Mouse (Mus musculus) left cerebral cortex, postnatal 10 days (tissue): ENCODE data around the gene Hdac4. TPM values are rescaled to one million over a fixed set of nuclear protein-coding genes. Genes with fewer than 3 reads are reported as not detected.

Experiments
- DNase-seq, 2 experiments: peaks; one replicate each; pipeline ENCODE4 v3.0.0; 2021 to 2022; ENCODE audit warnings: low spot score in 2 of 2, mixed read lengths in 1 of 2; ENCODE audit errors: extremely low spot score in 1 of 2
- intact Hi-C: fragments of 180-260 bp; cut with DNase I; formaldehyde crosslinking; loops from one replicate; pipeline ENCODE4 v1.15.1; 2025
- total RNA-seq, 2 experiments: library from RNA; stranded (reverse); gene quantifications; 2 replicates each; pipeline ENCODE4 v1.2.3; 2021

The Hdac4 gene
- total RNA-seq, 2 experiments from 2014 or later: 98.1 to 98.7 TPM

- DNase-seq: peak in 1 of 2 experiments; percentile 21
- intact Hi-C loops: no loop called here
Observed at GRCm38 (mm10) chr1:92086277-92086813, 109.2 kb downstream of the Hdac4 start.

DNA sequence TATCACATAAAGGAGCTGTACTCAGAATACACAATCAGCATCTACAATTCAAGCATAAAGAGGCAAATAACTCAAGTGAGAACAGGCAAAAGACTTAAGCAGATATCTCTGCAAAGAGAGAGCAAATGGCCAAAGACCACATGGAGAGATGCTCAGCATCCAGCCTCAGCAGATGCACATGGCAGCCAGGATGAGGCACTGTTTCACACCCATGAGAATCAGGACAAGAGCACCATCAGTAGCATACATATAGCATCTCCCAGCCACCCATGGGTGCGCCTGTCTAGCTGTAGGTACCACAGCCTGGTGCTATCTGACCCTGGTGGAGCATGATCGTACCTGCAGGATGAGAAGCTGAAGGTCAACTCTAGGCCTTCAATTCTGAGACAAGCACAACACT is 110.8 kb downstream of the Hdac4 start:
- intact Hi-C loops: no loop called here

DNA sequence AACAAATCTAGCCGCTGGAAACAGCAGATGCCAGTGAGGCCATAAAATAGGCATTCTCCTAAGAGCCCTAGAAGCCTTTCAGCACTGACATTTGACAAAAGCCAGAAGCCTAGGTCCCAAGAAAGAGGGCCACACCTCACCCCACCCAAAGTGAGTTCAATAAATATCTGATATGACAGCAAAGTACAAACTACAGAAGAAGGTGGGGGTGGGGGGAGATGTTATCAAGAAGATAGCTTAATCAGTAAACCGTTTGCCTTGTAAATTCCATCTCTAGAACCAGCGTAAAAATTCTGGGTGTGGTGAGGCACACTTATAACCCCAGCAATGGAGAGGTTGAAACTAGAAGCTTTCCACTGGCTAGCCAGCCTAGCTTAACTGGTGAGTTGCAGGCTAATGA is 111.5 kb downstream of the Hdac4 start:
- DNase-seq: peak in 1 of 2 experiments; percentile 2
- intact Hi-C loops: no loop called here

More for the DNA sequence above, 110.8 kb downstream of the Hdac4 start:
- peak in 1 of 2 experiments; percentile 8 for DNase-seq

GRCm38 (mm10) chr1:92082837-92083541 is 112.5 kb downstream of the Hdac4 start:
- intact Hi-C loops: no loop called here
- no peak for DNase-seq

- peak in 1 of 2 experiments; percentile 2 for DNase-seq
- intact Hi-C loops: no loop called here
Observed at GRCm38 (mm10) chr1:92082156-92082836, 113.2 kb downstream of the Hdac4 start.

GRCm38 (mm10) chr1:92079982-92080537 is 115.4 kb downstream of the Hdac4 start:
- peak in 1 of 2 experiments; percentile 13 for DNase-seq
- intact Hi-C loops: no loop called here

- peak in 1 of 2 experiments; percentile 10 for DNase-seq
- intact Hi-C loops: no loop called here
Observed at GRCm38 (mm10) chr1:92075312-92075711, 120.2 kb downstream of the Hdac4 start.

GRCm38 (mm10) chr1:92074655-92075054 is 120.8 kb downstream of the Hdac4 start:
- intact Hi-C loops: no loop called here
- DNase-seq: peak in 1 of 2 experiments; percentile 0

DNA sequence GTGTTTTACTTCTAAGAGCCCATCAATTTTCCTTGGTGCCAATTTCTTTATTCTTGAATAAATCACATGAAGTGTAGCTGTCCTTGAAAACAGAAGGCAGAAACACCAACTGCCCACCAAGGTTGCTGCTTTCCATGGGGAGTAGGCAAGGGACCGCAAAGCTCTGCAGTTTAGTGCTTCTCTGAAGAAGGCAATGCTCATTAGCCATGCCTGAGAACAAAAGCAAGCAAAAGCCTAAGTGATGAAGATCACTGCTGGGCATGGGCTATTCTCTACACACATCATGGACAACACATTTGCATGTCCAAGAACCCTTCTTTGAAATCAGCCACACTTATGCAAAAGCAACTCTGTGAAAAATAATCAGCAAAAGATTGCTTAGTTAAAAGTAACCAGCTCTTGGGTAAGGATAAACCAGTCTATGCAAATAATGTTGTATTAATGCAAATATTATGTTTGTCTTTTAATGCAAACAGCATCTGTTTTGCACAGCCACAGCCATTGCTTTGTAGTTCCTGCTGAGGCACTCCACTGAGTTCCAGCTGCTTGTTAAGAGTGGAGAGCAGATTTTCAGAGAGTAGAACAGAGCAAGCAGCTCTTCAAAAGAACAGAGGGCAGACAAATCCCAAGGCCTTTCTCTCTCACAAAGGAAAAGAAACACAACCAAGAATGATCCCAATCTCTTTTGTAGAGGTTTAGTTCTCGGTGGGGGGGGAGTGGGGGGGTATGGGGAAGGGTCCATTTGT is 125.4 kb downstream of the Hdac4 start:
- peak in 1 of 2 experiments; percentile 5 for DNase-seq
- intact Hi-C loops: no loop called here

GRCm38 (mm10) chr1:92069464-92069863 is 126.0 kb downstream of the Hdac4 start:
- DNase-seq: no peak
- intact Hi-C loops: no loop called here

- intact Hi-C loops: no loop called here
- no peak for DNase-seq
Observed at GRCm38 (mm10) chr1:92064307-92064706, 131.2 kb downstream of the Hdac4 start.

DNA sequence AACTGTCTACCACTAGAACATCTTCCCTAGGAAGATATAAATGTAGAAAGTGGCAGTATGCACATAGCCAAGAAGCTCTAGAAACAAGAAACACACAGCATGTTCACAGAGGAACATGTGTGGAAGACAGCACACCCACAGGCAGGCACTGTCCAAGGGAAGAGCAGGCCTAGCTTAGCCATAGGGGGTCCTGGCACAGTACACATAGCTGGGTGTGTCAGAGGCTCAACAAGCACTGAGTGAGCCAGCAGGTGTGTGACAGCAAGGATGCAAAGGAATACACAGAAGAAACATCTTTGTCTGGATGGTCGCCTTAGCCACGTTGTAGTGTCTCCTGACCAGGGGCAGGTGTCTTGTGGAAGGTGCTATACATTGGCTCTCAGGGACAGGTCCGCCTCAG is 132.2 kb downstream of the Hdac4 start:
- intact Hi-C loops: no loop called here
- no peak for DNase-seq

DNA sequence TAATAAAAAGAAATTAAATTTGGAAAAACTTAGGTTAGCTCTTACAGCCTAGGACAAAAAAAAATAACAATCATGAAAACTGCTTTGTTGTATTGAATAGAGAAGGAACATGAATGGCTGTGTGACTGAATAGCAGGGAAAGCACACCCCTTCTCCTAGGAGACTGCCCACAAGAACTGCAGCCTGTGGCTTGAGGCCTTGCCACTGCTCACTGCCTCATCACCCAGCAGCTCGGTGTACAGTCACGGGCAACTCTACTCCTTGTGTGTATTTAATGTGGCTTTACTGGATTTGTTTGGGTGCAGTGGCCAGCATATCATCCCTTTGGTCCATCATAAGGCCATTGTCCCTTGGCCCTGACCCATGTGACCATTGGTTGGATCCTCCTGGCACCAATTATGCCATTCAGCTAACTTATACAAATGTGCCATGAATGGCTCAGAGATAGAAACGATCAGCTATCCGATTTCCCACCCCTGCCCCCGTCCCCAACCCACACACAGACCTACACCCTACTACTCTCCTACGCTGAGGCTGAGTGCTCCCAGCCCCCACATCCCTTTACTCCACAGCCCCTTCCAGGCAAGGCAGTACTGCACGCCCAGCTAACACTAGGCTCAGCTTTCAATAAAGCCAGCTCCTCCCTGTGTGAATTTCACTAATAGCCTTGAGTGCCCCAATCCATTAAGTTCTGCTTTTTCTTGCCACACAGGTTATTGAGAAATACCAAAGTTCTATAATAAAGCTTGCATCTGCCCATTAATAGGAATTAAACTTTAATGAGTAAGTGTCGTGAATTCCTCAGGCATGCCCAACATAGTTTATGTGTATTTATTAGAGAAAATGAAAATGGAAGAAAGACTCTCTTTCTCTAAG is 134.1 kb downstream of the Hdac4 start:
- DNase-seq: no peak
- intact Hi-C loops: no loop called here

GRCm38 (mm10) chr1:92060532-92061064 is 134.9 kb downstream of the Hdac4 start:
- no peak for DNase-seq
- intact Hi-C loops: no loop called here

- intact Hi-C loops: no loop called here
- no peak for DNase-seq
Observed at GRCm38 (mm10) chr1:92059571-92059970, 135.9 kb downstream of the Hdac4 start.

- DNase-seq: no peak
- intact Hi-C loops: no loop called here
Observed at GRCm38 (mm10) chr1:92058731-92059425, 136.6 kb downstream of the Hdac4 start.

DNA sequence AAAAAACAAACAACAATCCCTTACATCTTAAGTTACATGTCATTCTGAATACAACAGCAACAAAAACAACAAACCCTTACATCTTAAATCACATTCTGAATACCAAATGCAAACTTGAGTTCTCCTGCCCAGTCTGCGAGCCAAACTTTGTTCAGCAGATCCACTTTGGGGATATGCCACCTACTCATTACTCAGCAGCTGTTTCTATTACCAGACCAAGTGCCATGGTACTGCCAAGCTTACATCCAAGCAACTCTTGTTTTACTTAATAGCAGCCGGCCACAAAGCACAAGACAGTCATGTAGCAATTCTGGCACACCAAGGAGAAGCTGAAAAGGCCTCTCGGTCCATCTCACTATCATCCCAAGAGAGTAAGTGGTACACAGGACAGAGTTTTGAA is 138.4 kb downstream of the Hdac4 start:
- intact Hi-C loops: no loop called here
- DNase-seq: no peak
